Mouse (Mus musculus) kidney, embryonic 14.5 days (tissue): ENCODE measurements around the gene Lrrtm3. TPM values are rescaled to one million over a fixed set of nuclear protein-coding genes. Genes with fewer than 3 reads are reported as not detected.
A peak's percentile ranks its signal among the peaks of the same experiment; 100 is the strongest.

ENCODE experiments used
- ATAC-seq: fragments of 200-750 bp; cut with Nextera tagmentation; 2 replicates; pipeline ENCODE4 v1.8.0; 2017; ENCODE audit warnings: moderate number of reproducible peaks, mild to moderate bottlenecking, moderate TSS enrichment, moderate library complexity; ENCODE audit not compliant: low FRiP score, low TSS enrichment
- H3K27ac ChIP-seq: fragments of 300-500 bp; sonication (generic); 2 replicates; pipeline ENCODE4 v1.5.1; 2014; ENCODE audit warnings: low read depth, mild to moderate bottlenecking, low read length, moderate library complexity, mixed read lengths
- H3K27me3 ChIP-seq: fragments of 300-500 bp; sonication (generic); 2 replicates; pipeline ENCODE4 v1.6.1; 2014; ENCODE audit warnings: mild to moderate bottlenecking, low read length; ENCODE audit not compliant: control insufficient read depth, insufficient read depth
- H3K36me3 ChIP-seq: fragments of 300-500 bp; sonication (generic); 2 replicates; pipeline ENCODE4 v1.6.1; 2014; ENCODE audit warnings: low read length, mixed read lengths; ENCODE audit not compliant: control insufficient read depth, insufficient read depth
- H3K4me1 ChIP-seq: fragments of 300-500 bp; sonication (generic); 2 replicates; pipeline ENCODE4 v1.6.1; 2014; ENCODE audit warnings: low read length, mixed read lengths; ENCODE audit not compliant: control insufficient read depth, insufficient read depth
- H3K4me2 ChIP-seq: fragments of 300-500 bp; sonication (generic); replicated peaks from 2 replicates; pipeline ENCODE4 v1.6.1; 2014; ENCODE audit warnings: low read depth, mild to moderate bottlenecking, low read length
- H3K4me3 ChIP-seq: fragments of 300-500 bp; sonication (generic); 2 replicates; pipeline ENCODE4 v1.5.1; 2014; ENCODE audit warnings: mild to moderate bottlenecking, low read length
- H3K9ac ChIP-seq: fragments of 300-500 bp; sonication (generic); 2 replicates; pipeline ENCODE4 v1.6.1; 2014; ENCODE audit warnings: low read depth, mild to moderate bottlenecking, low read length, moderate library complexity
- H3K9me3 ChIP-seq: fragments of 300-500 bp; sonication (generic); 2 replicates; pipeline ENCODE4 v1.6.1; 2016; ENCODE audit warnings: low read length; ENCODE audit not compliant: control insufficient read depth
- WGBS: fragments of 180-500 bp; shearing (Covaris S2); extraction: QIAGEN DNeasy Blood & Tissue Kit; methylation state at CpG from one replicate; pipeline ENCODE4 v1.1.7; 2014; 5-methylcytosine and 5-hydroxymethylcytosine counted together
- polyA plus RNA-seq: library from polyadenylated mRNA; unstranded; fragments of >200 nt; fragmentation: Nextera tagmentation; extraction: Ambion mirVana; gene quantifications from 2 replicates; pipeline ENCODE4 v1.2.1, GENCODE M21; 2014

Lrrtm3 gene
- 0.06 and 0.16 TPM in 2 replicates for polyA plus RNA-seq

DNA sequence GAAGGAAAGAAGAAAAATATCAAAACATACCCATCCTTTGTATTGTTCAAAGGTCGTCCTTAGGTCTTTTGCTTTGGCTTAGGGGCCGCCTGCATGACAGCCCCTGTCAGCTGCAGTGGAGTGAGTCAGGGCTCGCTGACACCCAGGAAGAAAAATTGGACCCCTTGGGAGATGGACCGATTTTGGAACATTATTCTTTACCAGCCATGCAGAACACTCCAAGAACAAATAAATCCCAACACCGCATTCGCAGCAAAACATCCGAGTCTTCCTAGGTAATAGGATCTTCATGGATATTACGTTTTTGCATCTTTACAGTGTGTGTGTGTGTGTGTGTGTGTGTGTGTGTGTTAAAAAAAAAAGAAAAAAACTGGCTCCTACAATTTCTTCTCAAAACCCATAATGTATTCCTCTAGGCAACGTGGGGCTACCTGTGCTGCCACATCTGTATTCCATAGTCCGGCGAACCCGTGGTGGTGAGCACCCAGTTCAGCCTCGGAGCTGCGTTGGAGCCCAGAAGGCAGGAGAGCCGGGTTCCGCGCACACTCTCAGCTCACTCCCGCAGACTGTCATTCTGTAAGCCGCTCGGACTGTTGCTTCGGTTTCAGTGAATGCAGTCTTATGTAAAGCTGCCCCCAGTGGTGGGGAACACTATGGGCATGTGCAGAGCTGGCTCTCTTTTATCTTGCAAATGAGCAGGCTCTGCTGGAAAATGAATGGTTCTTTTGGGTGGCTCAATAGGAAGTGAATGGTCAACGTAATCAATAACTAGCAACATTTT, at the start of gene Lrrtm3:
Gene Lrrtm3, minus strand, starts transcription at position 598 of the 781 bp plus-strand sequence.
- Histone ChIP-seq H3K4me2 (peak within 1 kb of the TSS; percentile 42), H3K27me3 (peaks cover 15% of the 10 kb centered on the region), H3K27ac (no peak within 1 kb of the TSS), H3K36me3 (no peaks in the 10 kb centered on the region), H3K9me3 (no peaks in the 10 kb centered on the region), H3K4me3 (peak within 1 kb of the TSS; percentile 25; the same call in 1 of the 2 replicates), H3K9ac (no peak within 1 kb of the TSS), H3K4me1 (no peaks in the 10 kb centered on the region)
- WGBS = 1% methylated on average over 22 of the region's 22 CpGs
- peak; percentile 93 for ATAC-seq

GRCm38 (mm10) chr10:64135481-64135880, 45.4 kb upstream of the Lrrtm3 start:
- no peak for ATAC-seq
- H3K36me3 ChIP-seq = no peaks in the 10 kb centered on the region
- no peaks in the 10 kb centered on the region for H3K4me1 ChIP-seq
- H3K27ac ChIP-seq = no peak overlapping the region
- H3K9ac ChIP-seq = no peak overlapping the region
- no peaks in the 10 kb centered on the region for H3K9me3 ChIP-seq
- H3K4me3 ChIP-seq = no peak overlapping the region
- WGBS = 37% methylated on average over 7 of the region's 7 CpGs
- H3K27me3 ChIP-seq = no peaks in the 10 kb centered on the region
- no peak overlapping the region for H3K4me2 ChIP-seq

- H3K9me3 ChIP-seq = no peaks in the 10 kb centered on the region
- no peak overlapping the region for H3K4me3 ChIP-seq
- no peak overlapping the region for H3K4me2 ChIP-seq
- no peaks in the 10 kb centered on the region for H3K36me3 ChIP-seq
- H3K27ac ChIP-seq = no peak overlapping the region
- H3K4me1 ChIP-seq = no peaks in the 10 kb centered on the region
- no peaks in the 10 kb centered on the region for H3K27me3 ChIP-seq
- WGBS = 77% methylated on average over 3 of the region's 3 CpGs
- no peak overlapping the region for H3K9ac ChIP-seq
- no peak for ATAC-seq
Observed at GRCm38 (mm10) chr10:64133461-64133860, 43.4 kb upstream of the Lrrtm3 start.

- Histone ChIP-seq H3K36me3 (no peaks in the 10 kb centered on the region), H3K27ac (no peak overlapping the region), H3K9me3 (no peaks in the 10 kb centered on the region), H3K4me3 (no peak overlapping the region), H3K9ac (no peak overlapping the region), H3K4me2 (no peak overlapping the region), H3K4me1 (no peaks in the 10 kb centered on the region), H3K27me3 (no peaks in the 10 kb centered on the region)
- peak; percentile 71 for ATAC-seq
- 70% methylated on average over 15 of the region's 15 CpGs for WGBS
Observed at GRCm38 (mm10) chr10:64130397-64131150, 40.5 kb upstream of the Lrrtm3 start.

GRCm38 (mm10) chr10:64118833-64119232, 28.8 kb upstream of the Lrrtm3 start:
- H3K27ac ChIP-seq = no peak overlapping the region
- WGBS = 89% methylated on average over 3 of the region's 3 CpGs
- no peaks in the 10 kb centered on the region for H3K9me3 ChIP-seq
- H3K4me3 ChIP-seq = no peak overlapping the region
- no peak for ATAC-seq
- no peak overlapping the region for H3K9ac ChIP-seq
- no peak overlapping the region for H3K4me2 ChIP-seq
- H3K4me1 ChIP-seq = no peaks in the 10 kb centered on the region
- no peaks in the 10 kb centered on the region for H3K36me3 ChIP-seq
- H3K27me3 ChIP-seq = no peaks in the 10 kb centered on the region

DNA sequence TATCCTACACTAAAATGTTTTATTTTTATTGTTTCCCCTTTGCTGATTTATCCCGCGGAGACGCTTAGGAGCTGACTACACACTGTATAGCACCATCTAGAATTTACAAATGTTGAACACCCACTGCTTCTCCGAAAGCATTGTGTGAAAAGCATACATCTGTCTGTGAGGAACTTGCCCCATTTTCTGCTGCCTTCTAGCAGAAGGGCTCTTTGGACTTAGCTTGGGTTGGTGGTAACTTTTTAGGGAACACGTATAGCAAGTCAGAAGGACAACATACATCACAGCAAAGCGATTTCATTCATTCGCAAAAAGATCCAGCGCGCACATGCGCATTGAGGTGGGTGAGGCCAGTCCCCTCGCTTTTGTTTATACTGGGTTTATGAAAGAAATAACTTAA, 25.2 kb upstream of the Lrrtm3 start:
- no peak overlapping the region for H3K4me3 ChIP-seq
- no peak for ATAC-seq
- WGBS = 95% methylated on average over 11 of the region's 11 CpGs
- H3K36me3 ChIP-seq = no peaks in the 10 kb centered on the region
- H3K4me2 ChIP-seq = no peak overlapping the region
- H3K9me3 ChIP-seq = no peaks in the 10 kb centered on the region
- H3K27me3 ChIP-seq = no peaks in the 10 kb centered on the region
- H3K9ac ChIP-seq = no peak overlapping the region
- no peaks in the 10 kb centered on the region for H3K4me1 ChIP-seq
- H3K27ac ChIP-seq = no peak overlapping the region

GRCm38 (mm10) chr10:64096532-64096931, 6.5 kb upstream of the Lrrtm3 start:
- Histone ChIP-seq H3K27ac (no peak overlapping the region), H3K4me2 (no peak overlapping the region), H3K4me1 (no peaks in the 10 kb centered on the region), H3K9ac (no peak overlapping the region), H3K4me3 (no peak overlapping the region), H3K27me3 (no peaks in the 10 kb centered on the region), H3K9me3 (no peaks in the 10 kb centered on the region), H3K36me3 (no peaks in the 10 kb centered on the region)
- WGBS = 100% methylated on average over 1 of the region's 1 CpGs
- no peak for ATAC-seq

GRCm38 (mm10) chr10:64088774-64089460, 1.2 kb downstream of the Lrrtm3 start:
- no peaks in the 10 kb centered on the region for H3K36me3 ChIP-seq
- no peak overlapping the region for H3K4me2 ChIP-seq
- no peak overlapping the region for H3K9ac ChIP-seq
- H3K9me3 ChIP-seq = no peaks in the 10 kb centered on the region
- no peak overlapping the region for H3K27ac ChIP-seq
- peaks cover 15% of the 10 kb centered on the region for H3K27me3 ChIP-seq
- WGBS = 16% methylated on average over 19 of the region's 19 CpGs
- no peak overlapping the region for H3K4me3 ChIP-seq
- no peak for ATAC-seq
- no peaks in the 10 kb centered on the region for H3K4me1 ChIP-seq
